18 mouse cellular contexts compared by ENCODE assay signal in genomic region chr7:68009635-68010034, GRCm38 (mm10). TPM values are rescaled to one million over a fixed set of nuclear protein-coding genes. Genes with fewer than 3 reads are reported as not detected.
DNase-seq lines count a peak whose midpoint lies in the region; ATAC-seq and TF ChIP-seq lines count a peak whose summit lies in the region.
"Had no signal": no experiment of that assay in that cellular context is flagged by ENCODE, and none has a peak within 500 bp of the region (broad histone marks: within the 10 kb centered on the region; RNA-seq: fewer than 3 reads in every experiment).

No protein-coding gene starts in this region.

- TF ChIP-seq EP300 in heart, postnatal 0 days (IDR thresholded peaks at IDR 0.05; ENCODE audit: low read depth) = no peak
- TF ChIP-seq EP300 in liver, embryonic 14.5 days (IDR thresholded peaks at IDR 0.05; ENCODE audit: low read depth) = peak; percentile 64

- H3K9me3 ChIP-seq in forebrain, postnatal 0 days (ENCODE audit: low read length) = no peaks in the 10 kb centered on the region
- H3K9me3 ChIP-seq in forebrain, embryonic 11.5 days (ENCODE audit: control insufficient read depth, low read length) = no peaks in the 10 kb centered on the region
- no peaks in the 10 kb centered on the region for H3K9me3 ChIP-seq in heart, postnatal 0 days (replicated peaks; ENCODE audit: control insufficient read depth, low read length)
- no peaks in the 10 kb centered on the region for H3K9me3 ChIP-seq in liver, embryonic 14.5 days (ENCODE audit: control insufficient read depth, low read length)
- H3K9me3 ChIP-seq: embryonic facial prominence, embryonic 13.5 days; forebrain, embryonic 13.5 days; hindbrain, embryonic 13.5 days; neural tube, embryonic 15.5 days had no signal

- no peak overlapping the region for H3K4me2 ChIP-seq in forebrain, postnatal 0 days (ENCODE audit: low read depth)
- no peak overlapping the region for H3K4me2 ChIP-seq in forebrain, embryonic 11.5 days (ENCODE audit: low read depth, low read length, severe bottlenecking)
- no peak overlapping the region for H3K4me2 ChIP-seq in heart, postnatal 0 days (ENCODE audit: low read depth, low read length)
- H3K4me2 ChIP-seq in liver, embryonic 14.5 days (ENCODE audit: low read depth) = no peak overlapping the region
- H3K4me2 ChIP-seq: embryonic facial prominence, embryonic 13.5 days; forebrain, embryonic 13.5 days; hindbrain, embryonic 13.5 days; neural tube, embryonic 15.5 days had no signal

- no peak overlapping the region for H3K27ac ChIP-seq in forebrain, postnatal 0 days (ENCODE audit: low read depth, low read length)
- H3K27ac ChIP-seq in forebrain, embryonic 11.5 days (ENCODE audit: low read depth, low read length) = no peak overlapping the region
- peak overlapping the region; percentile 95 for H3K27ac ChIP-seq in heart, postnatal 0 days (ENCODE audit: low read depth)
- H3K27ac ChIP-seq in liver, embryonic 14.5 days = peak overlapping the region; percentile 89
- H3K27ac ChIP-seq: embryonic facial prominence, embryonic 13.5 days; forebrain, embryonic 13.5 days; hindbrain, embryonic 13.5 days; left cerebral cortex, adult 2 months; macrophage; neural tube, embryonic 15.5 days had no signal

- no peak overlapping the region for H3K9ac ChIP-seq in forebrain, postnatal 0 days
- H3K9ac ChIP-seq in forebrain, embryonic 11.5 days (ENCODE audit: low read length) = no peak overlapping the region
- no peak overlapping the region for H3K9ac ChIP-seq in heart, postnatal 0 days (replicated peaks; ENCODE audit: low read depth, low read length)
- H3K9ac ChIP-seq in liver, embryonic 14.5 days (replicated peaks) = peak overlapping the region; percentile 31
- H3K9ac ChIP-seq: embryonic facial prominence, embryonic 13.5 days; forebrain, embryonic 13.5 days; hindbrain, embryonic 13.5 days; neural tube, embryonic 15.5 days had no signal

- intact Hi-C loops in heart, postnatal 14 days (cut with DNase I) = no loop called here

- no peak overlapping the region for H3K4me3 ChIP-seq in forebrain, postnatal 0 days (ENCODE audit: low read depth, low read length)
- H3K4me3 ChIP-seq in forebrain, embryonic 11.5 days (ENCODE audit: low read depth, low read length) = no peak overlapping the region
- no peak overlapping the region for H3K4me3 ChIP-seq in heart, postnatal 0 days (ENCODE audit: low read depth, low read length)
- H3K4me3 ChIP-seq in liver, embryonic 14.5 days (ENCODE audit: insufficient read depth in 1 of 2, low read depth in 2 of 2, low read length in 2 of 2) = no peak overlapping the region
- H3K4me3 ChIP-seq: embryonic facial prominence, embryonic 13.5 days; forebrain, embryonic 13.5 days; hindbrain, embryonic 13.5 days; left cerebral cortex, adult 2 months; neural tube, embryonic 15.5 days had no signal

- 0 out of 2 replicates have a peak, but pooled peaks cover 10% of the 10 kb centered on the region for H3K36me3 ChIP-seq in forebrain, postnatal 0 days (ENCODE audit: insufficient read depth)
- peaks cover 5% of the 10 kb centered on the region; the same call in 1 of the 2 replicates for H3K36me3 ChIP-seq in forebrain, embryonic 11.5 days (ENCODE audit: control insufficient read depth, insufficient read depth, low read length)
- peaks cover 18% of the 10 kb centered on the region for H3K36me3 ChIP-seq in heart, postnatal 0 days (replicated peaks; ENCODE audit: control insufficient read depth, insufficient read depth, low read length)
- H3K36me3 ChIP-seq in liver, embryonic 14.5 days (replicated peaks; ENCODE audit: control insufficient read depth, insufficient read depth, low read depth) = peaks cover 2% of the 10 kb centered on the region

- no peak; the same call in 1 of the 2 replicates for ATAC-seq in forebrain, postnatal 0 days
- no peak for ATAC-seq in forebrain, embryonic 11.5 days (replicated peaks; ENCODE audit: low FRiP score)
- ATAC-seq in heart, postnatal 0 days (ENCODE audit: insufficient read depth, low read depth) = no peak
- peak; percentile 33 for ATAC-seq in liver, embryonic 14.5 days (ENCODE audit: insufficient read depth)
- ATAC-seq: forebrain, embryonic 13.5 days had no signal

- no peak for DNase-seq in forebrain, postnatal 0 days
- no peak for DNase-seq in forebrain, embryonic 11.5 days (ENCODE audit: low spot score)
- no peak for DNase-seq in heart, postnatal 0 days (ENCODE audit: low spot score)
- DNase-seq in heart, postnatal 14 days = no peak
- DNase-seq in R1 (ENCODE audit: low read depth, low spot score) = peak; percentile 55
- DNase-seq in liver, embryonic 14.5 days (ENCODE audit: low read depth in 3 of 3, low spot score in 3 of 3) = peak; percentile 56 to 69 (median 59)
- no peak for DNase-seq in urinary bladder, adult 18-20 months (ENCODE audit: low spot score in 2 of 2)
- no peak for DNase-seq in cerebellum, postnatal 36 days
- DNase-seq: adrenal gland, postnatal 36 days; cerebellum, adult 11 months; kidney, adult 18-20 months; kidney, postnatal 4 days had no signal

- H3K27me3 ChIP-seq in forebrain, postnatal 0 days (ENCODE audit: insufficient read depth, low read length) = no peaks in the 10 kb centered on the region
- H3K27me3 ChIP-seq in forebrain, embryonic 11.5 days (ENCODE audit: control insufficient read depth, insufficient read depth, low read length) = no peaks in the 10 kb centered on the region
- H3K27me3 ChIP-seq in heart, postnatal 0 days (ENCODE audit: control insufficient read depth, insufficient read depth, low read length) = no peaks in the 10 kb centered on the region
- no peaks in the 10 kb centered on the region for H3K27me3 ChIP-seq in liver, embryonic 14.5 days (ENCODE audit: control insufficient read depth, insufficient read depth, low read length)
- H3K27me3 ChIP-seq: embryonic facial prominence, embryonic 13.5 days; forebrain, embryonic 13.5 days; hindbrain, embryonic 13.5 days; neural tube, embryonic 15.5 days had no signal

- 72% methylated on average over 8 of the region's 8 CpGs for WGBS in forebrain, postnatal 0 days
- WGBS in forebrain, embryonic 11.5 days = 74% methylated on average over 8 of the region's 8 CpGs
- WGBS in heart, postnatal 0 days = 54% methylated on average over 8 of the region's 8 CpGs
- 24% methylated on average over 8 of the region's 8 CpGs for WGBS in liver, embryonic 14.5 days (ENCODE audit: insufficient replicate concordance)

- no peaks in the 10 kb centered on the region for H3K4me1 ChIP-seq in forebrain, postnatal 0 days (ENCODE audit: insufficient read depth)
- H3K4me1 ChIP-seq in forebrain, embryonic 11.5 days (replicated peaks; ENCODE audit: control insufficient read depth, insufficient read depth, low read length) = no peaks in the 10 kb centered on the region
- peaks cover 56% of the 10 kb centered on the region for H3K4me1 ChIP-seq in heart, postnatal 0 days (ENCODE audit: control insufficient read depth, insufficient read depth)
- peaks cover 38 to 47% of the 10 kb centered on the region in 2 experiments for H3K4me1 ChIP-seq in liver, embryonic 14.5 days (replicated peaks; ENCODE audit: control insufficient read depth in 2 of 2, insufficient read depth in 2 of 2, low read length in 1 of 2)

- peak; percentile 30 for TF ChIP-seq CTCF in forebrain, postnatal 0 days (IDR thresholded peaks at IDR 0.05; ENCODE audit: low read depth)
- no peak for TF ChIP-seq CTCF in heart, postnatal 0 days (IDR thresholded peaks at IDR 0.05; ENCODE audit: low read depth)
- peak; percentile 40; the same call in 1 of the 2 replicates for TF ChIP-seq CTCF in liver, embryonic 14.5 days (IDR thresholded peaks at IDR 0.05; ENCODE audit: low read depth)

RNA-seq across cellular contexts. Expression of gene Igf1r, which starts 57.0 kb away (rescaled TPM):
- 31.6 and 37.8 TPM in 2 replicates for total RNA-seq in forebrain, postnatal 0 days (2014; rRNA removed)
- polyA plus RNA-seq in forebrain, postnatal 0 days (2015; fragmentation: Nextera tagmentation; extraction: Ambion mirVana) = 8.1 and 12.8 TPM in 2 replicates
- polyA plus RNA-seq in forebrain, embryonic 11.5 days (2014; fragmentation: Nextera tagmentation; extraction: Ambion mirVana) = 17.7 and 18.3 TPM in 2 replicates
- 41.3 and 41.8 TPM in 2 replicates for total RNA-seq in heart, postnatal 0 days (2014; rRNA removed; ENCODE audit: low replicate concordance)
- 8.8 and 9.9 TPM in 2 replicates for polyA plus RNA-seq in heart, postnatal 0 days (2015; fragmentation: Nextera tagmentation; extraction: Ambion mirVana)
- 10 to 100 TPM; 17.9 to 21.3 TPM for total RNA-seq in heart, postnatal 14 days (2021)
- 2.1 and 2.5 TPM in 2 replicates for polyA plus RNA-seq in liver, embryonic 14.5 days (2012; rRNA removed)
- 2.3 and 2.7 TPM in 2 replicates for polyA plus RNA-seq in liver, embryonic 14.5 days (2014; fragmentation: Nextera tagmentation; extraction: Ambion mirVana)

Comparison
In these comparisons a context has a peak if more than half of its experiments do, and no peak if none do; other contexts are left out.
1. DNase-seq: peak in R1 (single experiment) and liver, embryonic 14.5 days (3 of 3); none in forebrain, postnatal 0 days (single experiment), forebrain, embryonic 11.5 days (single experiment), heart, postnatal 0 days (single experiment), heart, postnatal 14 days (0 of 2), urinary bladder, adult 18-20 months (0 of 2) and cerebellum, postnatal 36 days (0 of 2).
2. H3K27ac ChIP-seq: peak in heart, postnatal 0 days (single experiment) and liver, embryonic 14.5 days (single experiment); none in forebrain, postnatal 0 days (single experiment) and forebrain, embryonic 11.5 days (single experiment).